Mouse (Mus musculus) liver, embryonic 14 days (tissue): Measurements from ENCODE around the gene Olfr845. TPM values are rescaled to one million over a fixed set of nuclear protein-coding genes. Genes with fewer than 3 reads are reported as not detected.

Experiments
- polyA plus RNA-seq: library from polyadenylated mRNA; depleted of rRNA; stranded (reverse); fragments of >200 nt; gene quantifications from 2 replicates; pipeline ENCODE4 v1.2.3, GENCODE M21; 2012; rRNA removed

Olfr845 gene
- polyA plus RNA-seq = not detected in 2 replicates

GRCm38 (mm10) chr9:19336157-19336556 lies at the start of gene Olfr845:
TSS of gene Olfr845 (plus strand) at chr9:19336457.

GRCm38 (mm10) chr9:19316047-19316446 lies 20.2 kb upstream of the Olfr845 start, which contains the start of gene Olfr844:
TSS of gene Olfr844 (plus strand) at chr9:19316347.

GRCm38 (mm10) chr9:19363905-19364304 lies 27.6 kb downstream of the Olfr845 start, which contains the start of gene Olfr846:
TSS of gene Olfr846 (minus strand) at chr9:19364005.

GRCm38 (mm10) chr9:19378569-19378968 lies 42.3 kb downstream of the Olfr845 start, which contains the start of gene Olfr847:
TSS of gene Olfr847 (minus strand) at chr9:19378669.

Other genes with a start within 250 kb of the Olfr845 start
- not detected in 2 replicates for gene Olfr836, start 216.1 kb upstream of the Olfr845 start, polyA plus RNA-seq
- not detected in 2 replicates for gene Olfr837, start 200.1 kb upstream of the Olfr845 start, polyA plus RNA-seq
- not detected in 2 replicates for gene Olfr839-ps1, start 159.1 kb upstream of the Olfr845 start, polyA plus RNA-seq
- gene Olfr843, start 84.5 kb upstream of the Olfr845 start, polyA plus RNA-seq = not detected in 2 replicates
- gene Olfr844, start 20.1 kb upstream of the Olfr845 start, polyA plus RNA-seq = not detected in 2 replicates
- not detected in 2 replicates for gene Olfr846, start 27.5 kb downstream of the Olfr845 start, polyA plus RNA-seq
- gene Olfr847, start 42.2 kb downstream of the Olfr845 start, polyA plus RNA-seq = not detected in 2 replicates
- not detected in 2 replicates for gene Olfr849, start 103.8 kb downstream of the Olfr845 start, polyA plus RNA-seq
- not detected in 2 replicates for gene Olfr850, start 141.8 kb downstream of the Olfr845 start, polyA plus RNA-seq
- gene Olfr851, start 156.8 kb downstream of the Olfr845 start, polyA plus RNA-seq = not detected in 2 replicates
- gene Olfr853, start 204.6 kb downstream of the Olfr845 start, polyA plus RNA-seq = not detected in 2 replicates
- not detected in 2 replicates for gene Olfr854, start 230.9 kb downstream of the Olfr845 start, polyA plus RNA-seq
- not detected in 2 replicates for gene Olfr855, start 246.2 kb downstream of the Olfr845 start, polyA plus RNA-seq